Mouse (Mus musculus): ENCODE data around the gene Eif3c. TPM values are rescaled to one million over a fixed set of nuclear protein-coding genes. Genes with fewer than 3 reads are reported as not detected.

The Eif3c gene
- polyA plus RNA-seq, 1 experiment from 2014 or later, result 87.8 TPM

Small RNAs within 50 kb of the gene (microRNA-seq; reads per million reads assigned to microRNA genes)
- 1.2 reads per million for gene Mir7059

Other genes starting within 250 kb of the Eif3c start
- gene Lat, start 196.8 kb downstream of the Eif3c start, polyA plus RNA-seq (2015; fragmentation: Nextera tagmentation; extraction: Ambion mirVana), result 5.4 and 6.3 TPM in 2 replicates
- 16.1 and 18.3 TPM in 2 replicates for gene Spns1, start 189.0 kb downstream of the Eif3c start, polyA plus RNA-seq (2015; fragmentation: Nextera tagmentation; extraction: Ambion mirVana)
- 1.7 and 1.9 TPM in 2 replicates for gene Nfatc2ip, start 169.7 kb downstream of the Eif3c start, polyA plus RNA-seq (2015; fragmentation: Nextera tagmentation; extraction: Ambion mirVana)
- 3.6 and 4.7 TPM in 2 replicates for gene Cd19, start 151.5 kb downstream of the Eif3c start, polyA plus RNA-seq (2015; fragmentation: Nextera tagmentation; extraction: Ambion mirVana)
- 6.0 and 6.3 TPM in 2 replicates for gene Rabep2, start 137.7 kb downstream of the Eif3c start, polyA plus RNA-seq (2015; fragmentation: Nextera tagmentation; extraction: Ambion mirVana)
- 8.7 and 22.0 TPM in 2 replicates for gene Atp2a1, start 103.3 kb downstream of the Eif3c start, polyA plus RNA-seq (2015; fragmentation: Nextera tagmentation; extraction: Ambion mirVana)
- 14.2 and 14.5 TPM in 2 replicates for gene Sh2b1, start 91.0 kb downstream of the Eif3c start, polyA plus RNA-seq (2015; fragmentation: Nextera tagmentation; extraction: Ambion mirVana)
- 81.0 and 84.0 TPM in 2 replicates for gene Tufm, start 79.0 kb downstream of the Eif3c start, polyA plus RNA-seq (2015; fragmentation: Nextera tagmentation; extraction: Ambion mirVana)
- gene Atxn2l, start 63.0 kb downstream of the Eif3c start, polyA plus RNA-seq (2015; fragmentation: Nextera tagmentation; extraction: Ambion mirVana), result 21.6 and 24.5 TPM in 2 replicates
- gene Apobr, start 18.5 kb upstream of the Eif3c start, polyA plus RNA-seq (2015; fragmentation: Nextera tagmentation; extraction: Ambion mirVana), result 2.3 and 2.4 TPM in 2 replicates
- 11.7 and 11.9 TPM in 2 replicates for gene Cln3, start 19.4 kb upstream of the Eif3c start, polyA plus RNA-seq (2015; fragmentation: Nextera tagmentation; extraction: Ambion mirVana)
- gene Il27, start 28.5 kb upstream of the Eif3c start, polyA plus RNA-seq (2015; fragmentation: Nextera tagmentation; extraction: Ambion mirVana), result 0.09 and 0.27 TPM in 2 replicates
- 4.2 and 5.8 TPM in 2 replicates for gene Nupr1, start 64.5 kb upstream of the Eif3c start, polyA plus RNA-seq (2015; fragmentation: Nextera tagmentation; extraction: Ambion mirVana)
- 20.8 and 28.6 TPM in 2 replicates for gene Sgf29, start 82.9 kb upstream of the Eif3c start, polyA plus RNA-seq (2015; fragmentation: Nextera tagmentation; extraction: Ambion mirVana)
- 69.5 and 88.7 TPM in 2 replicates for gene Sult1a1, start 110.0 kb upstream of the Eif3c start, polyA plus RNA-seq (2015; fragmentation: Nextera tagmentation; extraction: Ambion mirVana)
- gene Bola2, start 129.0 kb upstream of the Eif3c start, polyA plus RNA-seq (2015; fragmentation: Nextera tagmentation; extraction: Ambion mirVana), result 72.6 and 78.4 TPM in 2 replicates
- gene Slx1b, start 129.4 kb upstream of the Eif3c start, polyA plus RNA-seq (2015; fragmentation: Nextera tagmentation; extraction: Ambion mirVana), result 2.4 and 2.8 TPM in 2 replicates
- gene Coro1a, start 141.4 kb upstream of the Eif3c start, polyA plus RNA-seq (2015; fragmentation: Nextera tagmentation; extraction: Ambion mirVana), result 98.9 and 105 TPM in 2 replicates
- 19.6 and 22.3 TPM in 2 replicates for gene Mapk3, start 193.2 kb upstream of the Eif3c start, polyA plus RNA-seq (2015; fragmentation: Nextera tagmentation; extraction: Ambion mirVana)
- 0.36 and 0.55 TPM in 2 replicates for gene Gdpd3, start 199.9 kb upstream of the Eif3c start, polyA plus RNA-seq (2015; fragmentation: Nextera tagmentation; extraction: Ambion mirVana)
- gene Ypel3, start 210.5 kb upstream of the Eif3c start, polyA plus RNA-seq (2015; fragmentation: Nextera tagmentation; extraction: Ambion mirVana), result 102 and 119 TPM in 2 replicates
- gene Tbx6, start 215.1 kb upstream of the Eif3c start, polyA plus RNA-seq (2015; fragmentation: Nextera tagmentation; extraction: Ambion mirVana), result 0.90 and 1.3 TPM in 2 replicates
- gene Ppp4c, start 226.1 kb upstream of the Eif3c start, polyA plus RNA-seq (2015; fragmentation: Nextera tagmentation; extraction: Ambion mirVana), result 82.2 and 91.1 TPM in 2 replicates
- not detected in 2 replicates for gene Fam57b, start 231.3 kb upstream of the Eif3c start, polyA plus RNA-seq (2015; fragmentation: Nextera tagmentation; extraction: Ambion mirVana)